Mouse (Mus musculus): ENCODE data around the gene U2af2.
"Not testable (repeated sequence)": the region's sequence is repeated elsewhere in the genome, so short reads cannot be mapped to it uniquely, and the experiment has no call there.

The U2af2 gene

DNA sequence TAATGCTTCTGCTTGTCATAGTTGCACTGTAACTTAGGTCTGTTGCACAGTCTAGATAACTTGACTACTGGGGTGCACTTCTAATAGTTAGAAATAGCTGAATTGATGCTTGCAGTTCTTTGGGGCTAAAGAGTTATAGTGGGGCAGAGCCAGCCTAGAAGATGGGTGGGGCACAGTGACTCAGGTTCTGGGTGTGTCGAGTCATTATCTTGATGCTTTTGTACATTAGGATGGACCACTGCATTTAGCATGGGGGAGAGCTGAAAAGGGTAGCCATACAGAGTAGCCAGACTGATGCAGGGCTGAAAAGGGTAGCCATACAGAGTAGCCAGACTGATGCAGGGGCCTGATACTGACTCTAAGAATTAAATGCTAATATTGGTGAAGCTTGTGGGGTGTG lies 11.6 kb downstream of the U2af2 start:
- DNase-seq (ENCODE audit: low read depth, low spot score), result no peak

DNA sequence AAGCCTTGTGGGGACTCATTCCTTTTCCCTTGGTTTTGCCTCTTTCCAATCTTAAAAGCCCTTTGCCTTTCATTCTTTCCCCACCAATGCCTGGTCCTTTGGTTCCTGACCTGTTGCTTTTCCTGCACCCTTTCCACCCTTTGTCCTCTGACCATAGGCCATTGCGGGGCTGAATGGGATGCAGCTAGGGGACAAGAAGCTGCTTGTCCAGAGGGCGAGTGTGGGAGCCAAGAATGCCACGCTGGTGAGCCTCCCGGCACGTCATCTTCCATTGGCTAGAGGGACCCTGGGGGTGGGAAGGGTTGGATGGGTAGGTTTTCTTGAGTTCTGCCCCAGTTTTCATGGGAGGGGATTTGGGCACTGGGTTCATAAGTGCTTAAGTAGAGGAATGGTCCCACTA lies 13.0 kb downstream of the U2af2 start:
- no peak for DNase-seq (ENCODE audit: low read depth, low spot score)

DNA sequence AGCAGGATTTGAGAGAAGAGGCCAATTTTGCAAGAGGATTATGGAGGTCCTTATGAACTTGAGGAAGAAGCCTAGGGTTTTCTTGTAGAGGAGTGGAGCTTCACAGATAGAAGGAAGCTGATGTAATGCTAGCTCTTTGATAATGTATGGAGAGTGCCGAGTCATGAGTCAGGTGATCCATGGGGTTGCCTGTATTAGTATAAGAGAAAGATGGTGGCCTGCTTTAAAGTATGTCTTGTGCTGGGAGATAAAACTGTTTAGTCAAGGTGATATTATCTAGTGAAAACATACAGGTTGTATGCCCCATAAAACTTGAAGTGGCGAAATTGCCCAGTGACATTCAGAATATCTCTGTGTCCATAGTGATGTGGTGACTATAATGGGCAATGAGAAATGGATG lies 15.0 kb downstream of the U2af2 start:
- DNase-seq (ENCODE audit: low read depth, low spot score), result no peak

DNA sequence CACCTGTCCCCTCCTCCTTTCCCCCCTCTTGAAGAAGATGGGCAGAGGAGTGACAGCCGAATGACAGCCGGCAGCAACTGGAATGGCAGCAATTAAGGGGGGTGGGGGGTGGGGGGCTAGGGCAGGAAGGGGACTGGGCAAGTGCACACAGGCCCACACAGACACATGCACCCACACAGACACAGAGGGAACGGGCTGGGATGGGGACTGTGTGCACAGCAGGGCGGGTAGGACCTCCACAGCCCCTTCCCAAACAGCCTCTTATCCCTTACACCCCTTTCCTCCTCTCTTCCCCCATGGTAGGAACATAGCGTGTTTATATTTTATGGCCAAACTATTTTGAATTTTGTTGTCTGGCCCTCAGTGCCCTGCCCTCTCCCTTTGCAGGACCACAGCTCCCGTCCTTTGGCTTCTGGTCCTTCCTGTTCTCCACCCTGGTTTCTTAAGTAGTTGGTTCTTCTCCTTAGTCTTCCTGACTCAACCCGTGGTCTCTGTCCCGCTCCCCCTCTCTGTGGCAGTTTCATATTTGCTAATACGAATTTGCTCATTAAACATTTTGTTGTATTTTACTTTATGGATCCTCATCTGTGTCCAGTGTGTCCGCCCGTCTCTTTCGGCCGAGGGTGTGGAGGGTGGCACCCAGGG lies 17.5 kb downstream of the U2af2 start:
- DNase-seq (ENCODE audit: low read depth, low spot score), result not testable (repeated sequence)

DNA sequence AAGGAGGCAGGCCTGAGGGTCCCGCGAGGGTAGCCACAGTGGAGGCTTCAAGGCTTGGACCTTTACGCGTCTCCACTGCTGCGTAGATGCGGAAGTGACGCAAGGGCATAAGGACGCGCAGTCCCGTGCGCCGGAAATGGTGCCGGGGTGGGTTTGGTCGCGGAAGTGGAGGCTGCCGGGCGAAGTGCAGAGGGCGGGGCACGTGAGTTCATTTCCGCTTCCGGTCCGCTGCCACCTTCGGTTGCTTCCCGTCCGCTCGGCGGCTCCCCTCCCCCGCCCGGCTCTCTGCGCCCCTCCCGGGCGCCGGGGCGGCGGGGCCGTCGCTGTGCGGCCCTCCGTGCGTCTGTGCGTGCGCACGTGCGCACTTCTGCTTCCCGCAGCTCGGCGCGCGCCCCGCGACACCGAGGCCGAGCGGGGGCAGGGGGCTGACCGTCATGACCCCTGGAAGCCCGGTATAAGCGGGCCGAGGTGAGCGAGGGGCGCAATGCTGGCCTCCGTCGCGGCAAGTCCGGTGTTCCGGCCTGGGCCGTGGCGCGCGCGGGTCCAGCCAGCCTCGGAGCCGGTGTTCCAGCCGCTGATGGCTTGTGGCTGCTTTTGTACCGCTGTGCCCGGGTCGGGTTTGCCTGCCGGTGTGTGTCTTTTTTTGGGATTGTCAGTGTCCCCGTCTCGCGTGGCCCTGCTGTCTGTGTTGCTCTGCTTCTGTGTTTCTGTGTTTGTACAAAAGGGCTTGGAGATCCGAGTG lies 18.2 kb downstream of the U2af2 start, which contains the start of gene Epn1:
Gene Epn1 (plus strand): TSS at position 226 of the 742 bp plus-strand sequence.
- DNase-seq (ENCODE audit: low read depth, low spot score), result peak; percentile 98

DNA sequence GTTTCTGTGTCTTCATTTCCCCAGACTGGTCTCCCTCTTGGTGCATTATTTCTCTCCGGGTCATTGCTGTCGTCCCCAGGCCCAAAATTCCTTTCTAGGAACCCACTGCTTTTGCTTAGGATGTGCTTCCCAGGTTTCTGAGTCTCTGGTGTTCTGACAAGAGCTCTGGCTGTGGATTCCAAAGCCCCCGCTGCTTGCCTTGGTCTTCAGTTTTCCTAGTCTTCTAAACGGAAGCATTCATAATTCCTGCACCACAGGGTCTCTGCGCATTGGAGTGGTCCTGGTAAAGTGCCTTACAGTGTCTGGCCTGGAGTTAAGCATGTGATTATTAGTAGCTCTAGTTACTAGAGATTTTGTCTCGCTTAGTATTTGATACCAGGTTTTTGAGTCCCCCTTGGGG lies 18.9 kb downstream of the U2af2 start:
- DNase-seq (ENCODE audit: low read depth, low spot score), result no peak

DNA sequence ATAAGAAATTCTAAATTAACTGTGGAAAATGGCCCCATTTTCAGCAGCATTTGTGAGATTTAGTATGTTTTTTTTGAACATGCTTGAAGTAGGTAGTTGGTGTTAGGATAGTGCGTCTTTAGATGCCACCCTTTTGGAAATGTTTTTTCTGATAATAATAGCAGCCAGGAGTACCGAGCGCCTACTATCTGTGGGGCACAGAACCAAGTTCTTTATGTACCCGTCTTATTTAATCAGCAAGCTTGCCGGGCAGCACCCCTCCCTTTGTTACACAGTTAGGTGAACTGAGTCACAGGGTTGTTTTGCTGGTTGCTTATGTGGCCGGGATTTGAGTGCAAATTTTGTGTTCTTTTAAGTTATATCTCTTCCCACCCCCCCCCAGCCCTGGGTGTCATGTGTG lies 19.3 kb downstream of the U2af2 start:
- DNase-seq (ENCODE audit: low read depth, low spot score), result no peak

DNA sequence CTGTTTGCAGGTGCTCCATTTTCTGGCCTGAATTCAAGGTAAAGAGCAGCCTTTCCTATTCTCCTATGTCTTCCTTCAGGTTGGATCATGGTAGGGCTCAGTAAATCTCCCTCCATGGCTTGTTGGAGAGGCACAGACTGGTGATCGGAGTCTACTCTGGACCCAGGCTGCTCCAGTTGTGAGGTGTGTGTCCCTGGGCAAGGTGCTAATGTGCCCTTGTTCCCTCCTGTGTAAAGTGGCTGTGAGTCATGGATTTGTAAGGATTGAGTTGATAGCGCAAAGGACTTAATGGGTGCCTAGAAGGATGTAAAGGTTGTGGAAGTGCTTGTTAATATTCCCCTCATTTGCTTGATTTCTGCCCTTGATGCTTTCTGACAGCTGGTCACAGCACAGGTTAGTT lies 20.0 kb downstream of the U2af2 start:
- DNase-seq (ENCODE audit: low read depth, low spot score), result no peak

DNA sequence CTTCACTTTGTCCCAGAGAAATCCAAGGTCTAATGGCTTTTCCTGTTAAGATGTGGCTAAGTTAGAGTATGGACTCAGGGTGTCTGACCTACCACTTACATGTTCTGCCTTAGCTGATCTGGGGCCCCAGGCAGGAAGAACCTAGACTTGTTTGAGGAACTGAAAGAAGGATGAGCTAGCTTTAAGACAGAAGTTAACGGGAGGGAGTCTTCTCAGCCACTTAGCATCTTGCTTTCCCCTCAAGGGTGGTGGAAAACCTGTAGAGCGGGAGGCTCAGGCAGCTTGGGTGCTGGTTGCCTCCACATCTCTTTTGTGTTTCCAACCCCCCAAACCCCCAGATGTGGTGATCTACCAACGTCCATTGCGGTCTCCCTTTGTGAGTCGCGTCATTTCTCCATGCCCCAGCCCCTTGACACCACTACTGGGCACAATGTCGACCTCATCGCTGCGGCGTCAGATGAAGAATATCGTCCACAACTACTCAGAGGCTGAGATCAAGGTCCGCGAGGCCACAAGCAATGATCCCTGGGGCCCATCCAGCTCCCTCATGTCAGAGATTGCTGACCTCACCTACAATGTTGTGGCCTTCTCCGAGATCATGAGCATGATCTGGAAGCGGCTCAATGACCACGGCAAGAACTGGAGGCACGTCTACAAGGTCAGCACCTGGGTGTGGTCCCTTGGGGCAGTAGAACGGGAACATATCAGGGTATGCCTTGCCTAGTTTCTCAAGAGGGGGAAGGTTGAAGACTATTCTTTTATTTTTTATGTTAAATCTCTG lies 21.6 kb downstream of the U2af2 start:
- no peak for DNase-seq (ENCODE audit: low read depth, low spot score)

DNA sequence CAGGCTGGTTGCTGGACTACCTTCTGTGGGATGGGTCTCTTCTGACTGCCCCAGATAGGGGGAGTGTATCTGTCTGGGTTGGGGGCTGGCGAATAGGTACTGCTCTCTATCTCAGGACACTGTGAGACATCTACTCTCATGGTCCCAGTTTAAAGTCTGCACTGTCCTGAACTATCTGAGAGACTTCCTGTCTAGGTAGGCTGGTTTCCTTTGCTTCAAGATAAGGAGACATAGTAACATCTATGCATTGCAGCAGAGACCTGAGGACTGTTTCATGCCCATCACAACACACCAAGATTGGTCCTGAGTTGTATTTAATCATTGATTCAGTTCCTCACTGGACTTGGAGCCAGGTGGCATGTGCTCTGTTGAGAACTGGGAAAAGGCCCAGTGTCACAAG lies 23.6 kb downstream of the U2af2 start:
- DNase-seq (ENCODE audit: low read depth, low spot score), result no peak

DNA sequence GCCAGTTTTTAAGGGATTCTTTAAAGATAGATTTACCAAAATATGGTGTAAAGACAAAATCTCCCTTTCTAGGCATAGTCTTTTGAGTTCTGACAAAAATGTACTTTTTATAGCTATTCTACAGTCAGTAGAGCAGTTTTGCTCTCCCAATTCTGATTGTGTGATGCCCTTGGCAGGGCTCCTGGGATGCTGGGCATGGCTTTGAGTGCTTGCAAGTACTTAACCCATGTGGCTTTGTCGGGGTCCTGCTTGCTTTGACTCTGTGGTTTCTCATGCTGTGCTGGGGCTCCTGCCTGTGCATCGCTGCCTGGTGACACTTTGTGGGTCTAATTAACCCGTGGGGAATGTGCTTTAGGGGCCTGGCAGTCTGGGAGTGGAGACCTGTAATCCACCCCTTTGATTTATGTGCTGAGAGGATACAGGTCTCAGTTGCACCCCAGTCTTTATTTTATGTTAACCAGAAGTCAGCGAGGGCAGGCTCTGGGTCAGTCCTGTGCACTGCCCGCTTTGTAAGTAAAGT lies 25.0 kb downstream of the U2af2 start:
- no peak for DNase-seq (ENCODE audit: low read depth, low spot score)

DNA sequence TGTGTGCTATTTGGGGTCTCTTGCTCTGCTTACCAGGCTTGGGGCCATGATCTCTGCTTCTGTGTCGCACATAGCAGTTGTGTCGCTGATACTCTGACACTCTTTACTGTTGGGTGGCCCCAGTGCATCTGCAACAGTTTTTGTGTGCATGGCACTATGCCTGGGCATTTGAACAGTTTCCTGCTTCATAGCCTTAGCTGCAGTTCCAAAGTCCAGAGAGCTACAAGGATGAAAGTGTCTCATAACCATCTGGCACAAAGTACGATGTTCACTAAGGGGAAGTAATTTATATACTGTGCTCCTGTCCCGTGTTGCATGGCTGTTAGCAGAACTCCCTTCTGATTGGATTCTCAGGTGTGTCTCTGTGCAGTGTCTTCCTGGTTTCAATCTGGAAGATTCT lies 25.9 kb downstream of the U2af2 start:
- DNase-seq (ENCODE audit: low read depth, low spot score), result no peak

DNA sequence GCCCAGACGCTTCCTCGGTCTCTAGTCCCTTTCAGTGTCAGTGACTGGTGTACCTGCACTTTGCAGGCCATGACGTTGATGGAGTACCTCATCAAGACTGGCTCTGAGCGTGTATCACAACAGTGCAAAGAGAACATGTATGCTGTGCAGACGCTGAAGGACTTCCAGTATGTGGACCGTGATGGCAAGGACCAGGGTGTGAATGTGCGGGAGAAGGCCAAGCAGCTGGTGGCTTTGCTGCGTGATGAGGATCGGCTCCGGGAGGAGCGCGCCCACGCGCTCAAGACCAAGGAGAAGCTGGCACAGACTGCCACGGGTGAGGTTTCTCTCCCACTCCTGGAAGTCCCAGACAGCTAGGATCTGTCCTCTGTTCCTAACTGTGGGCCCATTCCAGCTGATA lies 27.9 kb downstream of the U2af2 start:
- DNase-seq (ENCODE audit: low read depth, low spot score), result no peak

DNA sequence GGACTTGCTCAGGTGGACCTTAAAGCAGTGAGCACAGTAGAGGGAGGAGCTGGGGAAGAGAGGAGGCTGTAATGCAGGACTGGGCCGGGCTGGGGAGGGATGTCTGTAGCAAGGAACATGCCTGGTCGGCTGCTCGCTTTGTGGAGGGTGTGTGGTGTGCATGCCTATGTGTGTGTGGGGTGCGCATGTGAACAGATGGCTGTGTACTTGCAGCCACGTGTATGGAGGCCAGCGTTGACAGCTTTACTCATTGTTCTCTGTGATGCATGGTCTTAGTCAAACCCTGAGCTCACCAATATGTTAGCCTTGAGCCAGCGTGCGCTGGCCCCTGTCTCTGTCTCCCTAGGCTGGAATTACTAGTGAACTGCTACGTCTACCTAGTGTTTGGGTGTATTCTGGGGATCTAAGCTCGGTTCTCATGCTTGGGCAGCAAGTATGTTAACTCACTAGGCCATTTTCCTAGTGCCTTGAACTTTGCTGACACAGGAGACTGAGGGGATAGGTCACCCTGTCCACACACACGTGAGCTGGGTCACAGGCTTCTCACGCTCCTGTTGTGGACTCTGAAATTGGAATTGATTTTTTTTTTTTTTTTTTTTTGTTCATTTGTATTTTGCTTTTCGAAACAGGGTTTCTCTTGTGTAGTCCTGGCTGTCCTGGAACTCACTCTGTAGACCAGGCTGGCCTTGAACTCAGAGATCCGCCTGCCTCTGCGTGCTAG lies 29.2 kb downstream of the U2af2 start:
- no peak for DNase-seq (ENCODE audit: low read depth, low spot score)

DNA sequence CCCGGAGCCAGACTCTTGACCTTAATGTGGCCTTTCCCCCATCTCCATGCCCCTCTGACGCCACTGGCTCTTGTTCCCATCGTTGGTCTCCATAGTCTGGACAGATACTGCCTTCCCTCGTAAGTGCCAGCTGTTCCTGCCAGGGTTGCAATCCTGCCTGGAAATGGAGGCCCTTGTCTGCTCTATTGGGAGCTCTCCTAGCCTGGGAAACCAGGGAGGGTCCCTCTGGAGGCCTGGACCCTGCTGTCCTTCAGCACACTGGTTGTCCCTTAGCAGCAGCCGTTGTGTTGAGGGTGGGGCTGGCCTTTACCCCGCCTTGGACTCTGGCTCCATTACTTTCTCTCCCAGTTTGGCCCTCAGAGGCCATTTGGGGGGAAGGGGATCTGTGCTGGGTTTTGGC lies 30.4 kb downstream of the U2af2 start:
- DNase-seq (ENCODE audit: low read depth, low spot score), result no peak

DNA sequence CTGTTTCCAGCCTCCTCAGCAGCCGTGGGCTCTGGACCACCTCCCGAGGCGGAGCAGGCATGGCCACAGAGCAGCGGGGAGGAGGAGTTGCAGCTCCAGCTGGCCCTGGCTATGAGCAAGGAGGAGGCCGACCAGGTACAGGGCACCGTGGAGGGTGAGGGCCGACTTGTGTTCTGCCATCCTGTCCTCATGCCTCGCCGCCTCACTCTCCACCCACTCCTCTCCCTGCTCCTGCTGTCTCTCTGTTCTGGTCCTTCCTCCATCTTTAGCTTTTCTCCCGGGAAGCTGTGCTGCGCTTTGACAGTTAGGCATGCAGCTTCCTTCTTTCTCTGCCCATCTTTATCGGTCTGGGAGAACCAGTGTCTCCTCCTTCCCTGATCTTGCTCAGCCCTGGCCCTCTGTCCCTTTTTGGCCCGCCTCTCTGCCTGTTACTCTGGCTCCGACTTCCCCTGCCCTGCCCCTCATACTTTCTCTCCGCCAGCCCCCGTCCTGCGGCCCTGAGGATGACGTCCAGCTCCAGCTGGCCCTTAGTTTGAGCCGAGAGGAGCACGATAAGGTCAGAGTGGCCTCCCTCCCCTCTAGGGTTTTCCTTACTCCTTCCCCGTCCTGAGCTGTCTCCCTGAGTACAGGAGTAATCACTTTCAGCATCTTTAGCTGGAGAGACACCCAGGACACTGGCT lies 31.0 kb downstream of the U2af2 start:
- no peak for DNase-seq (ENCODE audit: low read depth, low spot score)

DNA sequence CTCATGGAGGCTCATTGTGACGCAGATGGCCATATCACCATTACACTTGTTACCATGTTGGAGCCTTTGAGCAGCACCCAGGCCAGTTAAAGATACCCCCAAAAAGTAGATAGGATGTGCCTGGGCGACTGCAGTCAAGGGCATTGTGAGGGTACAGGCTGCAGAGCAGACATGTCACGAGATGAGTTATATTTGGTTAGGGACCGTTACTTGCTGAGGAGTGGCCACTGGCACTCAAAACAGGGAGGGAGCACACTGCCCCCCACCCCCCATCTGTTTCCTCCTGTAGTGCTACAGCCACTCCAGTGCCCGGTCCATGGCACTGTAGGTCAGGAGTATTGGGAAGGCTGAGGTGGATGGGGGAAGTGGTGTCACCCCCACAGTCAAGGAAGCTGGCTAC lies 36.8 kb downstream of the U2af2 start:
- no peak for DNase-seq (ENCODE audit: low read depth, low spot score)

DNA sequence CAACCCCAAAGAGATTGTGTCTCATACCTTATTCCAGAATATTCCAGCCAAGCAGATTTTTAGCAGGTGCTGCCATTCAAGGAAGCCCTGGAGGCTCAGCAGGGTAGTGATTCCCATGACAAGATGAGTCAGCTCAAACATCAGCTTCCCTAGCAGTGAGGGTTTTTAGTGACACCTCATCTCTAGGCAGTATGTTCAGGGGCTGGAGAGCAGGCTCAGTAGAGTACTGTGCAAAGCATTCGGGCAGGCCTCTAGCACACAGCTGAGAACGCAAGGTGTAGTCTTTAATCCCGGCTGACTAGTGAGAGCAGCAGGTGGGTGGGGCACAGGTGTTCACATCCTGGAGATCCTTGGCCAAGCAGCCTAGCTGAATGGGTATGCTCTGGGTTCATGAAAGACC lies 37.9 kb downstream of the U2af2 start:
- peak; percentile 62 for DNase-seq (ENCODE audit: low read depth, low spot score)

DNA sequence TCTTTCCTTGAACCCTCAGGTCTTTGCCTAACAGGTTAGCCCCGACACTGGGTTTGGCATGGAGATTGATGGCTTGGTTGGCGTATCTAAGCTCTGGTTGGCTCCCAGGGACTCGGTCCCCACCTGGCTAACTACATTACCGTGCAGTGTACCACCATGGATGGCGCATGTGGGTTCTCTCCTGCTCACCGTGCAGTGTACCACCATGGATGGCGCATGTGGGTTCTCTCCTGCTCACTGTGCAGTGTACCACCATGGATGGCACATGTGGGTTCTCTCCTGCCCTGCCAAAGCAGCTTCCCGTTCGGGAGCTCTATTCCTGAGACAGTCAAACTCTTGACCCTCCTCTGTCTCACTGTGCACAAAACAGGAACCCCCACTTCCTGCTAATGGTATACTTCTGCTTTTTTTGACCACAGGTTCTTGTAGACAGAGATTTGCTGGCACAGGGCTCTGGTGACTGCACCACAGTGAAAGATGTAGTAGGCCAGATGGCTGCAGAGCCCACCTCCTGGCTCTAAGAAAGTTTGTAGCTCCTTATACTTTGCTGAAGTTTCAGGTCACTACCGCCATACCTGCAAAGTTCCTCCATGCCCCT lies 39.2 kb downstream of the U2af2 start:
- DNase-seq (ENCODE audit: low read depth, low spot score), result no peak

DNA sequence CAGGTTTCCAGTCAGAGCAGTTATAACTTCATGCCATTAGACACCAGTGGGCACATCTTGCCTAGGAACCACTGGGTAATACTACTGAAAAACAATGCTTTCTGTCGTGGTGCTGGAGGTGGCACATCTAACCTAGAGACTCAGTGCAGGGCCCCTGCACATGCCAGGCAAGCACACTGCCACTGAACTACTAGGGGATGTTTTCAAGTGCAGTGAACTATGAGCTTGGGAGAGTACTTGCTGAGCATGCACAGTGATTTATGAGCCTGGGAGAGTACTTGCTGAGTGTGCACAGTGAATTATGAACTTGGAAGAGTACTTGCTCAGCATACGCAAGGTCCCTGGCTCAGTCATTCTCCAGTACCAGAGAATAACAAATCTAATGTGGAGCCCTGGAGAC lies 40.6 kb downstream of the U2af2 start:
- no peak for DNase-seq (ENCODE audit: low read depth, low spot score)

DNA sequence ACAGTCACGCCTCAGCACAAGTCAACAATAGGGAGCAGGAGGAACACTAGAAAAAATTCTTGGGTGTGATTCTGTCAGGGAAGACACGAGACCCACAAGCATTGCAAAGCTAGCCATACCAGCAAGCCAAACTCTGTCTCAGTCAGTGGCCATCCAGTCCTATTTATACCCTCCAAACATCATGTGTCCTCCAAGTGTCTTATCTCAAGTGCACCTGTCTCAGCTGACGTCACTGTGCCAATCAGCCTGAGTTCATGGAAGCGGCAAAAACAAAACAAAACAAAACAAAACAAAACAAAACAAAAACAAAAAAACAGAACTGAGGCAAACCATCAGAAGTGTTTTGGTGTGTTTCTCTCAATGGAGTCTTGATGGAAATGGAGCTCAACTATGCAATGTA lies 46.3 kb downstream of the U2af2 start:
- no peak for DNase-seq (ENCODE audit: low read depth, low spot score)

Data from ZHBTc4 (cell line).